Mouse (Mus musculus): ENCODE data around the gene Anks1.

The Anks1 gene

DNA sequence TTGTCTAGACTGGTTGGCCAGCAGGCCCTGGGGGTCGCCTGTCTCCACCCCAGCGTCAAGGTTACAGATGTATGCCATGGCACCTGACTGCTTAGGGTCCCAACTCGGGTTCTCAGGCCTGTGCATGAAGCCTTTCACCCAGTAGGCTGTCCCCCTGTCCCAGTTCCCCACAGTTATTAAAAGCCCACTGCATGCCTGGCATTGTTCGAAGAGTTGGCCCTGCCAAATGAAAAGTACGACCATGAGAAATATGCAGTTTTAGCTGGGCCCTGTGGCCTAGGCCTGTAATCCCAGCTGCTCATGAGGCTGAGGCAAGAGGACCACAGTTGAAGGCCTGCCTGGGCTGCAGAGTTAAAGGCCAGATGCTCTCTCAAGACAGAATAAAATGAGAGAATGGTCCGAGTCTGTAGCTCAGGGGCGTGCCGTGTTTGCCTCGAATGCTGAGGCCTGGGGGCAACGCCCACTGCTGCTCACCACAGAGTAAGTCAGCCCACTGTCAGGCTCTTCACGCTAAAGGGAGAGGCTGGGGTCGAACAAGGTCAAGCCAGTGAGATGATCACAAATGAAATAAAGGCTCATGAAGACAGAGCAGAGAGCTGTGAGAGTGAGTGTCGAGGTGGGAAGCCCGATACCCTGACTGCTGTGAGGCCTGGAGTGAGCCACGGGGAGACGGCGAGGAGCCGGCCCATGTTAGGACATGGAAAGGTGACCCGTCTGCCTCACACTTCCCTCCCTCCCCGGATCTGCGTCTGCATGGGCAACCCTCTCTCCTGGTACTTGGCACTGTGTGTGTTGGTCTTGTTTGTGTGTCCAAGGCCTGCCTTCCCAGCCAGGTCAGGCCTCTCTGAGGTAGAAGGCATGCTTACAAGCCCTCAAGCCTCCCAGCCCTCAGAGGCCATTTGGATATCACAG lies 110.9 kb downstream of the Anks1 start:
- no peak for DNase-seq (ENCODE audit: low spot score in 2 of 2)

DNA sequence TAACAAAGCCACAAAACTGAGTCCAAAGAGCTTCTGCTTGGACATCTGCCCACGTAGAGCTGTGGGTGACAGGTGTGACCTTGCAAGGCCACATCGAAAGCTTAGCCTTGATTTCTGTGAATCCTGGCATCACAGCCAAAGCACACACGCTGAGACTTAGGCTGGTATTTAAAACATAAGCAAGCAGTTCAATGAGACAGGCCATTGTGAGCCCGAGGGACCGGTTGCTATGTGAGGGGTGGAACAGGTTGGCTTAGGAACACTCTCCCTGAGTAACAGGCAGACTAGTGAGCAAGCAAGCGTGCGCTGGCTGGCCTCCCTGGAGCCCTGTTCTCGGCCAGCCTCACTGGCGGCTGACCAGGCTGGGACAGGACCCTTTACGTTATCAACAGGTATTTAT lies 112.8 kb downstream of the Anks1 start:
- no peak for DNase-seq (ENCODE audit: low spot score in 2 of 2)

DNA sequence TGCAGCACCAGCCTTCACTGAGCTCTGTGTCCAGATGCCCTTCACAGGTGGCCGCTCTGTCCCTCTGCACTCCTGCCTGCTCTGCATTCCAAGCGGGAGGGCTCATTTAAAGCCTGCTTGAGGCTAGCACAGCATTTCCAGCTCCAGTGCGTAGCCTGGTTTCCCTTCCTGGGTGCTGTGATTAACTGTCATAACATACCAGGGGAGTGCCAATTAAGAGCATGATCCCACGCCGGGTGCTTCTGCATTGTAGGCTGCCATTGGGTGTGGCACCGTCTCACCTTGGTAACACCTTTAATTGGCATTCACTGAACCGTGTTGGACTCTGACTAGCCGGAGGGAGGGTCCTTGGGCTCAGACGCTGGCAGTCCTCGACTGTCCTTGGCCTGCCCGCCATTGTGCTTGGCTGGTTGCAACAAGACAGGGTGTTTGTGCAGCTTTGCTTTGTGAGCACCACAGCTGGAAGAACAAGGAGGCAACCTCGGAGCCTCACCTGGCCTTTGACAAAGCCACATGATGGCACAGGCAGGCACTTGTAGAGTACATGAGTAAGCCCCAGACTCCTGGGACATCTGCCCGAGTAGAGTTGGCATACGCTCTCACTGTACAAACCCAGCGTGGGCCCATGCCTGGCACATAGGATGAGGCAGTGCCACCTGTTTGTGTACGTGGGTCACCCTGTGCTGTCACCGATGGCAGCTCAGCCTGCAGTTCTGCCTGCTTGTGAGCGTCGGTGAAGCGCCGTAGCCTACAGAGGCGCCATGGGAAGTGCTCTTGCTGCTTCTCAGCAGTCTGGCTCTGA lies 113.9 kb downstream of the Anks1 start:
- peak in 1 of 2 experiments; percentile 56 for DNase-seq (ENCODE audit: low spot score in 2 of 2)

DNA sequence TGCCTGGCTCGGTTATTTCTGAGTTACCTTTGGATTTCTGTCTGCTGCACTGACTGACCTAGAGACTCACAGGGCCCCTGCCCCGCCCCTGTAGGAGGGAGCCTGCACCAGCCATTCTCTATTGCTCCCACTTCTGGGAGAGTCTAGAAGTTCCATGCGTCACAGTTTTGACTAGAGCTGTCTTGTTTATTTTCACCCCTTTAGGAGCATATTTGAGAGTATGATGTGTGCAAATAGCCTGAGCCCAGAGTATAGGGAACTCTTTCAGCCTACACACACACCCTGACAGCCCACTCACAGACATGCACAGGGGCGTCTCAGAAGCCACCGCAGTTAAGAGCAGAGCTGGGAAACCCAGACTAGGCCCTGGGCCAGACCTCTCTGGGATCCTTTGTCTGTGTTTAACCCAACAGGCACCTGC lies 116.4 kb downstream of the Anks1 start:
- DNase-seq (ENCODE audit: low spot score in 2 of 2) = no peak

DNA sequence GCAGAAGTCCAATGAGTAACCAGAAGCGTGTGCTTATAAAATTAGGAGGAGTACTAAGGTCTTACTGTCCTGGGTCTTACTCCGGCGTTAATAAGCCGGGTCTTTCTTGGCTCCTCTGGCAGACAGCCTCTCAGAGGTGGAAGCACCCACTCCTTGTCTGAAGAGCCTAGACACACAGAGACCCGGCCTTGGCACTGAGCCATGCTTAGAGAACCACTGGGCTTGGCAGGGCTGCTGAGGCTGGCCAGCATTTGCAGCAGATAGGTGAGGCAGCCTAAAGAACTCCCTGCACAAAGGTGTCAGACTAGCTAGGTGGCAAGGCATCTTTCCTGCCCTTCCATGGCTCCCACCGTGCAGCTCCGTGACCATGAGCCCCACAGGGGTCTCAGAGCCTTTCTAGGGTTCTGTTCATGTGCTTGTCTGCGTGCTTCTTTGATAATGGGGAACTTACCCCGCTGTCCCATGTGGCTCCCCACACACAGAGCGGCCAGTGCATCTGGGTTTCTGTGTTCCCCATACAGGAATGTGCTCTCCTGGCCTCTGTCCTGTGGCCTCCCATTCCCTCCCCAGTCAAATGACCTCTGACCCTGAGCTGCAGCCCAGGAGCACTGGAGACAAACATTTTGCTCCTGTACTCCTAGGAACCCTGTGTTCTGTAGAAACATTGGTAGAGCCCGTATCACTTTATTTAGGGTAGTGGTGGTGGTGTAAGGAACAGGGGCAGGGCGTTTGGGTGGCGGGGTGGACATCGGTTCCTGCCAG lies 117.2 kb downstream of the Anks1 start:
- DNase-seq (ENCODE audit: low spot score in 2 of 2) = no peak

DNA sequence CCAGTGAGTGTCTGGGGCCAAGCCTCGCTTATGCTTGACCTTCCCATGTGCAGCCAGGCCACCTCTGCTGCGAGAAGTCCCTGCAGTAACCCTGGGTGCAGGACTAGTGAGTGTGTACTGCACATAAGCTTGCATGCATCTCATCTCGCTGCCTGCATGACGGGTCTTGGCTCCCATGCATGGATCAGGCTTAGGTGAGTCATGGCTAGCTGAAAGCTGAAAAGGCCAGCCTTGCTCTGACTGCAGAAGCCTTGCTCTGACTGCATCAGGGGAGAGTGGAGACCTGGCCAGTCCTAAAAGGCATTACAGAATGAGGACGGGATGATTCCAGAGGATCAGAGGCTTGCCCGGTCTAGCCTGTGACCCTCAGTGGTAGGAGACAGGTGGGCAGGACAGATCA lies 118.1 kb downstream of the Anks1 start:
- DNase-seq (ENCODE audit: low spot score in 2 of 2) = no peak

DNA sequence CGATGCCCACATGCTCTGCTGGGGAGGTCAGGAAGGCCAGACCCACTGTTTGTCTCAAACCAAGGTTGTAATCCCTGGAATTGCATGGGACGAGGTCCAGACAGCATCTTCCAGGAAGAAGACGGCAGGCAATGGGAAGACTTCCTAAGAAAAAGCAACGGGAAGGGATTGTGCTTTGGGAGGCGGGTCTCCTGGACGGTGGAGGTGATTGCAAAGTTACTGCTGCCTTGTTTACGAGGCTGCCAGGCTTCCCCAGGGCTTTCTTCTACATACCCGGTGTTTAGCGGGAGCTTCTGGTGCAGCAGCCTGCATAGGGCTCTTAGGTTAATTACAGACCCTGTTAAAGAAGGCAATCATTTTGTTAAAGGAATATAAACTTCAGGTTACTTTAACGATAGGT lies 119.1 kb downstream of the Anks1 start:
- DNase-seq (ENCODE audit: low spot score in 2 of 2) = no peak

DNA sequence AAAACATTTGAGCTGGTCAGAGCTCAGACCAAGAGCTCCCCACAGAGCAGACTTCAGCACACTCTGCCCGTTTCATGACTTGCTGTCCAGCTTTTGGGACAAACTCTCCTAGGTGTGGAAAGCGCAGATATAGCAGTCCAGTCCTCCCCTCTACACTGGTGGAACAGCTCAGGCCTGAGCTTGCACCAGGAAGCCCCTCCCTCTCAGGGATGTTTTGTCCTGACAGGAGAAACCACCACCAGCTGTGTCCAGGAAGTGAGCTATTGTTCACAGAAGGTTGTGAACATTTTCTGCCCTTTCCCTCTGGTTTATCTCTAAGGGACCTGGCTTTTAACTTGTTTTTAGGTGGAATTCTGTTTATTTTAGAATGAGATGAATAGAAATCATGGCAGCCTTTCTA lies 120.2 kb downstream of the Anks1 start:
- no peak for DNase-seq (ENCODE audit: low spot score in 2 of 2)

DNA sequence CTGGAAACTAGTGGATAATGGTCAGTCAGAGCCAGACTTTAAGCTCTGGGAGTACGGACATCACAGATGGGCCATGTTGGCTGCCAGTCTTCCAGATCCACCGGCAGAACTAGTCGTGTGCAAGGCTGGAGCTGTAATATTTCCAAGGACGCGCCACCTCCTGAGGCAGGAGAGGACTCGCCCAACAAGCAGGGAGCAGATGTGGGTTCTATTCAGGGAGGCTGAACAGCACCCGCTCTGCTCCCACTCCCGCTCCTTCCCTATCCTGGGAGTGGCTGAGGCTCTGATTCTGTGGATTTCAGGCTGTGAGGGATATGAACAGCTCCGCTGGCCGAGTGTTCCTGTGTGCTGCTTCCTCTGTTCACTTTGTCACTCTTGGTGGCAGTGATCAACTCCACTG lies 121.3 kb downstream of the Anks1 start:
- DNase-seq (ENCODE audit: low spot score in 2 of 2) = peak; percentile 59 to 81

DNA sequence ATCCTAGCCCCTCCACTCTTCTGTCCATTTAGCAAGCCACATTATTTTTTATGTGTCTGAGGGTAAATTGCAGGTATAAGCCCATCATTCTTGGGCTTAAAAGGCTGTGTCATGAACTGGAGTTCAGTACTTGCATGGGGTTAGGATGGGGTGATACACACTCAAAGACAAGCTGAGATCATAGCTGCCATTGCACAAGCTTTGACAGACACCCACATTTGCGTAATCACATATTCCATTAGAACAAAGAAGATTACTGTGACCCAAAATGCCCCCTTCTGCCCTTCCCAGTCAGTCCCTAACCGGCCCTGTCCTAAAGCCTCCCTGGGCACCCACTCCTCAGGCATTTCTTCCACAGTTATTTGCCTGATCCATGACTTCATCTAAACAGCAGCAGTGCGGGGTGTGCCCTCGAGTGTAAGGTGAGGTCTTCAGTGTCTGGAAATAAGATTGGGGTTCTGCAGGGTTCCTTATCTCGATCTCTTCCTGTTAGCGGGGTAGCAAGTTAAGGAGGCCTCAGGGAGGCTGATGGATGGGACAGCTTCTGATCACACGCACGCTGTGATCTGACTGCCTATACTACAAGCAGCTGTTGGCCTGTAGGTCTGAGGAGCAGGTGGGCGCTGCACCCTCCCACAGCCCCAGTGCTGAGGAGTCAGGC lies 122.3 kb downstream of the Anks1 start:
- DNase-seq (ENCODE audit: low spot score in 2 of 2) = no peak

DNA sequence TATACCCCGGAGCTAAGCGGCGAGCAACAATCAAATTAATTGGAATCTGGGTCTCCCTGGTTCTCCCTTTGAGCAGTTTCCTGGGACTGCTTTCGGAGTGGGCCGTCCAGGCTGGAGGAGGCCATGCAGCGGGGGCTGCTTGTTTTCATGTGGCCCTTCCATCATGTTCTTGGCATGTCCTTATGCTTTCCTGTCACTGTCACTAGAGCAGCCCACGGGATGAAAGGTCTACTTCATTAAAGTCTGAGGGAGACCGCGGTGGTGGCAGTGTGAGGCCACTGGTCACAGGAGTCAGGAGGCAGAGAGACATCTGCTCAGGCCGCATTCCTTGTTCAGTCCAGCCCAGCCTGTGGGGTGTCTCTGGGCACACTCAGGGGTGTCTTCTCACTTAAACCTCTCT lies 123.1 kb downstream of the Anks1 start:
- no peak for DNase-seq (ENCODE audit: low spot score in 2 of 2)

DNA sequence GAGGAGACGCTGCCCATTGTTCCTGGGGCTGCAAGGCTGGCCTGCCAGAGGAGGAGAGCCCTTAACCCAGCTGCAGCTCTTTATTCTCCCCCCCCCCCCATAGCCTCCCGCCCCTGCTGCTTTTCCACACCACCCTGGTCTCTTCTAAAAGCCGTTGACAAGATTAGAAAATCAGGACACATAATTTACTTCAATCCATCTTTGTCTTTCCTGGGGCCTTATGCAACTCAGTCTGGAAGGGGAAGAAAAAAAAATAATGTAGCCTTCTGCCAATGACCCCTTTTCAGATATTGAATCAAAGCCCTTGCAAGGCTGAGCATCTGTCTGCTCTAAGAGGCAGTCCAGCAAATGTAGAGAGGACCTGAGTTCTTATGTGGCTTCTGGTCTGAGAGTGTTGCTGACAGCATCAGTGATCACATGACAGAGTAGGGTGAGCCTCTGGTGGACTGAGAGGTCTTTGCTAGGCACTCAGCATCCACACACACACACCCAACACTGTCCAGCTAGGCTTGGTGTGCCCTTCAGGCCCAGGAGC lies 124.0 kb downstream of the Anks1 start:
- no peak for DNase-seq (ENCODE audit: low spot score in 2 of 2)

DNA sequence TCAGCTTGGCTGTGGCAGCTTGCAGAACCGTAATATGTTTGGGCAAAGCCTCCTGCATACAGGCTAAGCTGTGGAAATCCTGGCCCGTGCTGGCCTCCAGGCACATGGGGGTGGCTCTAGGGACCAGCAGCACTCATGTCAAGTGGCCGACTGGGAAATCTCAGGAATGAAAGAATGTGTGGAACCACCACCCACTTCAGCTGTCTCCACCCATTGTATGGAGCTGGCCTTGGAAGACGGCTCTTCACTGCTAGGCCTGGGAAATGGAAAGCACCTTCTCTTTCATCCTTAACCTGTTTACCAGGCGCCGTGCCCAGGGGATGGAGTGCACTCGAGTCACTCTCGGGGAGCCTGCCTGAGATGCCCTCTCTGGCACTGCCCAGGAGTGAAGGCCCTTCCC lies 125.9 kb downstream of the Anks1 start:
- DNase-seq (ENCODE audit: low spot score in 2 of 2) = no peak

DNA sequence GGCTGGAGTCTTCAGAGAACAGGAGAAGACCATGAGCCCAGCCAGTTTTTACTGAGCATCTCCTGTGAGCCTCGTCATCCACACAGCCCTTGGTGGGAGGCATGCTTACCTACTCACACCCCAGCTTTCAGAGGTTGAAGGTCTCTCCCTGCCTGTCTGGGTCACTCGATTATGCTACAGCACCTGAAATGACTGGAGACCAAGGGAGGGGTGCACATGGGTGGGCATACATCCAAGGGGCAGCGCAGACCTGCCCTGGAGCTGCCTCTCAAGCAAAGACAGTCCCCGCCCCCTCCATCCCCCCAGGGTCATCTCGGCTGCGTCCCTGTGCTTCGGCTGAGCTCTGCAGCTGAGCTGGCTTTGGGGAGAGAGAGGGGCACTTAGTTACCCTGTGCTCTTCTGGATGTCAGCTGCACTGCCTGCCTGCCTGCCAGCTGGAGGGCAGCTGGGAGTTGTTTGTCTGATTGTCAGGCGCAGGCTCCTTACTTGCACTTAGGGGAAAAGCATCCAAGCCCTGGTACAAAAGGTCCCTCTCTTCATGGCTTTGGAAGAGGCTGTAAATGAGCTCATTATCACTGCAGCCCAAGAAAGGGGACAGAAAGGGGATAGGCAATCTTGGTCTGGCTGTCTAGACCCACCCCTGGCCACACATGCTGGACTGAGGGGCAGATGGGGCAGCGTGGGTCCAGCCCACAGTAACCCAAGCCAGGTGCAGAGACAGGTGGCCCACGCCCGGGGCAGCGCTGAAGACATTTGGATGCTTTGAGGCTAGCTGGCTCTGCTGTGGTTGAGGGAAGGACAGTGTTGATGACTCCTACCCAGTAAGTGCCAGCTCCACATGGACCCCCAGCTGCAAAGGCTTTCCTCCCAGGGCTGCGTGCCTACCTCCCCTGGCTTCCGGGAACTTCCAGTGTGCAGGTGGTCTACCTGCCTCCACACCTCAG lies 128.0 kb downstream of the Anks1 start:
- DNase-seq (ENCODE audit: low spot score in 2 of 2) = peak in 1 of 2 experiments; percentile 37

DNA sequence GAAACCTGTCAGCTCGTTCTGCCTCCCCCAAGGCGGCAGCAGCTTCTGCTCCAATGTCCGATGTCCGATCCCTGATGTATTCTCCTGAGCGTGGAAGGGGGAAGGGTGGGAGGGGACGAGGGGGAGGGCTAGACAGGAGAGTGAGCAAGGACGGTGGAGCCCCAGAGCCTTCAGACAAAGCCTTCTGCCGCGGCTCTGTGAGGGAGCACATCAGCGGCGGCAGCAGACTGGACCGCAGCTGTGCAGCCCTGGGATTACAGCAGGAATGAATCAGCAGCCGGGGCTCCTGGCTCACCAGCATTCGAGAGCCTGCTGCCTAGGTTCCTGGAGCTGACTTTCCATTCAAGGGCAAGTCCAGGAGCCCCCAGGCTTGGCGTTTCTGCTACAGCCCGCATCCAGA lies 131.5 kb downstream of the Anks1 start:
- DNase-seq (ENCODE audit: low spot score in 2 of 2) = no peak

DNA sequence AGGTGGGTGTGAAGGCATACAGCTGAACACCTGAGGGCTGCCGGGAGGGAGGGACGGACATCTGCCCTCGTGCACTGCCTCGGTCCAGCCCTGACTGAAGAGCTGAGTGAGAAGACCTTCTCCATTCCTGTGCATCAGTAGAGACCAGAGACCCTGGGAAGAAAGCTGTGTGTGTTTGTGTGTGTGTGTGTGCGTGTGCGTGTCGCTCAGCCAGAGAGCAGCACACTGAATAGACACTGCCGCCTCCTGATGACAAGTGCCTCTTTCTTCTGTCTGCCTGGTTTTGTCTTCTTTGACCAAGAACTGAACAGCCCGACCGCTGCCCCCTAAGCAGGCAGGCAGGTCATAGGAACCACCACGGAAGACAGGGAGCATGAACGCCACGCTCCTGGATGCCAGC lies 132.2 kb downstream of the Anks1 start:
- no peak for DNase-seq (ENCODE audit: low spot score in 2 of 2)

DNA sequence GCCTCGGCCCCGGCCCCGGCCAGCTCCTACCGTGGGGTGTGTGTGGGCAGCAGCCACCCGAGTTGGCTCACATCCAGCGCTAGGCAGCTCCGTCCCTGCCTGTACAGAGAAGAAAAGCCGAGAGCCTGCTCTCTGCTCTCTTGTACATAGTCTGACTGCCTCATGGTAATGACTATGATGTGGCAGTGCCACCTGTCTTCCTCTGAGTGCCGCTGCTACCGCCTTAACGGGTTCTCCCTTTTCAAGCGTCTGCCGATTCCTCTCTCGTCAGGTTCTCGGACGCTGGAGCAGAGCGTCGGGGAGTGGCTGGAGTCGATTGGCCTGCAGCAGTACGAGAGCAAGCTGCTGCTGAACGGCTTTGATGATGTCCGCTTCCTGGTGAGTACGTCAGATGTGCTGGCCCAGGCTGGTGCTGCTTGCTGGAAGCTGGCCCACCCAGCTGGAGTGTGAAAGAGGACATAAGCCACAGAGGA lies 133.2 kb downstream of the Anks1 start:
- peak; percentile 40 to 50 for DNase-seq (ENCODE audit: low spot score in 2 of 2)

DNA sequence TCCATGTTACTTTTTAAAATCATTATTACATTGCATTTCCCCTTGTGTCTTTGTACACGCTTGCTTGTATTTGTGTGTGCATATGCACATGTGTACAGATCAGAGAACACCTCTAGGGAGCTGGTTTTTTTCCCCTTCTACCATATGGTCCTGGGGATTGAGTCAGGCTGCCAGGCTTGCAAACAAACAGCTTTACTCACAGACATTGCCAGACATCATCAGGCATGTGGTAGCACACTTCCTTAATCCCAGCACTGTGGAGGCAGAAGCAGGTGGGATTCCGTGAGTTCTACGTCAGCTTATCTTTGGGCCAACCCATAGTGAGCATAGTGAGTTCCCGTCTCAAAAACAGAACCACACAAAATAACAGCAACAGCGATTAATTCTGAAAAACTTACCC lies 137.9 kb downstream of the Anks1 start:
- no peak for DNase-seq (ENCODE audit: low spot score in 2 of 2)

DNA sequence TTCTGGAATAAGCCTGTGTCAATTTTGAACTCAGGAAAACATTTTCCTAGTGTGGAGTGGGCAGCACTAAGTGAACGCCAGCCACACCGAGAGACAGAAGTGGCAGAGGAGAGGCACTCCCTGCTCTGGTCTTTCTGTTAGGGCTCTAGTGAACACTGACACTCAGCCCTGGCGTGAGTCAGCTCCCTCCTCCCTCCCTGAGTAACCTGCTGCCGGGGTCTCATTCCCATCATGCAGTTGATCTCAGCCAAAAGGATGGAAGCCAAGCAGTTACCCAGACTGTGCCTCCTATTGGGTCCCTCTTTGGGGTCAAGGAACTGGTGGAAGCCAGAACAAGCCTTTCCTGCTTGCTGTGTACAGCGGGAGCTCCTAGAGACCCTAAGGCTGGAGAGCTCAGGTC lies 138.4 kb downstream of the Anks1 start:
- no peak for DNase-seq (ENCODE audit: low spot score in 2 of 2)

DNA sequence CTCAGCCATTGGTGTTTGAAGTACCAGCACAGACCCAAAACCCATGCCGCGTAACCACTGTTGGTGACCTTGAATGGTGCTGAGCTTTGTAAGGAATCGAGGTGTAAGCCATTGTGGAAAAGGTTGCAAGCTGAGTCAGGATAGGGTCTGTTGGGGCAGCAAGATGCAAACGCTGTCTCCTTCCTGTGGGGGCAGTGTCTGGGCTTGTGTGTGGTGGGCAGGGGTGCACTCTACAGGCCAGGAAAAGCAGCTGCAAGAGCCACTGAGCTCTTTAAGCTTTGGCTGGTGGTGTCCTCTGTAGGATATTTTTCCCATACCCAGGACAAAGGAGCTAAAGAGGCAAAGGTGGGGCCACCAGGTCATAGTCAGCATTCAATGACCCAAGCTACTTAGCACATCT lies 139.3 kb downstream of the Anks1 start:
- DNase-seq (ENCODE audit: low spot score in 2 of 2) = no peak
